Mouse (Mus musculus) intestine, postnatal 0 days (tissue): ENCODE measurements around the gene Ripply1. TPM values are rescaled to one million over a fixed set of nuclear protein-coding genes. Genes with fewer than 3 reads are reported as not detected.

Experiments
- ATAC-seq: fragments of 200-750 bp; cut with Nextera tagmentation; 2 replicates; pipeline ENCODE4 v1.8.0; 2017; ENCODE audit warnings: mild to moderate bottlenecking, moderate TSS enrichment, moderate library complexity
- H3K27ac ChIP-seq: fragments of 300-500 bp; sonication (generic); 2 replicates; pipeline ENCODE4 v1.5.1; 2014; ENCODE audit warnings: mild to moderate bottlenecking, low read depth, low read length, moderate library complexity
- H3K27me3 ChIP-seq: fragments of 300-500 bp; sonication (generic); replicated peaks from 2 replicates; pipeline ENCODE4 v1.6.1; 2014; ENCODE audit warnings: low read length, mixed read lengths; ENCODE audit not compliant: control insufficient read depth, insufficient read depth
- H3K36me3 ChIP-seq: fragments of 300-500 bp; sonication (generic); 2 replicates; pipeline ENCODE4 v1.6.1; 2014; ENCODE audit warnings: mild to moderate bottlenecking, moderate library complexity; ENCODE audit not compliant: control insufficient read depth, insufficient read depth
- H3K4me1 ChIP-seq: fragments of 300-500 bp; sonication (generic); replicated peaks from 2 replicates; pipeline ENCODE4 v1.6.1; 2014; ENCODE audit warnings: antibody characterized with exemption, low read length, mixed read lengths; ENCODE audit not compliant: control insufficient read depth, insufficient read depth
- H3K4me2 ChIP-seq: fragments of 300-500 bp; sonication (generic); replicated peaks from 2 replicates; pipeline ENCODE4 v1.6.1; 2014; ENCODE audit warnings: low read depth, mild to moderate bottlenecking, moderate library complexity
- H3K4me3 ChIP-seq: fragments of 300-500 bp; sonication (generic); 2 replicates; pipeline ENCODE4 v1.5.1; 2014; ENCODE audit warnings: low read depth, low read length
- H3K9ac ChIP-seq: fragments of 300-500 bp; sonication (generic); 2 replicates; pipeline ENCODE4 v1.6.1; 2014; ENCODE audit warnings: mild to moderate bottlenecking, low read depth, low read length
- H3K9me3 ChIP-seq: fragments of 300-500 bp; sonication (generic); 2 replicates; pipeline ENCODE4 v1.6.1; 2016; ENCODE audit warnings: mixed run types; ENCODE audit not compliant: control insufficient read depth
- CTCF ChIP-seq: sonication (generic); IDR thresholded peaks from 2 replicates; pipeline ENCODE4 v1.5.1; 2016; ENCODE audit warnings: low read depth, mild to moderate bottlenecking, control low read depth, antibody characterized with exemption, moderate library complexity
- WGBS: fragments of 180-500 bp; shearing (Covaris S2); extraction: QIAGEN DNeasy Blood & Tissue Kit; methylation state at CpG from one replicate; pipeline ENCODE4 v1.1.7; 2014; 5-methylcytosine and 5-hydroxymethylcytosine counted together
- polyA plus RNA-seq: library from polyadenylated mRNA; unstranded; fragments of >200 nt; fragmentation: Nextera tagmentation; extraction: Ambion mirVana; gene quantifications from 2 replicates; pipeline ENCODE4 v1.2.1, GENCODE M21; 2015

Ripply1 gene
- polyA plus RNA-seq, 1 experiment from 2014 or later: not detected

GRCm38 (mm10) chrX:139813299-139814002 lies 31.3 kb upstream of the Ripply1 start:
- H3K27ac ChIP-seq: peak overlapping the region; percentile 75

GRCm38 (mm10) chrX:139812636-139813298 lies 30.6 kb upstream of the Ripply1 start:
- Histone ChIP-seq H3K27ac (peak overlapping the region; percentile 75), H3K9ac (no peak overlapping the region), H3K9me3 (no peaks in the 10 kb centered on the region), H3K36me3 (no peaks in the 10 kb centered on the region), H3K4me1 (no peaks in the 10 kb centered on the region), H3K27me3 (no peaks in the 10 kb centered on the region), H3K4me2 (peak overlapping the region; percentile 51), H3K4me3 (no peak overlapping the region)
- TF ChIP-seq CTCF: no peak
- 44% methylated on average over 3 of the region's 3 CpGs for WGBS
- peak; percentile 81 for ATAC-seq

More at GRCm38 (mm10) chrX:139813299-139814002, 31.3 kb upstream of the Ripply1 start:
- Histone ChIP-seq H3K4me2 (peak overlapping the region; percentile 45), H3K36me3 (no peaks in the 10 kb centered on the region), H3K4me3 (no peak overlapping the region), H3K9me3 (no peaks in the 10 kb centered on the region), H3K9ac (no peak overlapping the region), H3K4me1 (no peaks in the 10 kb centered on the region), H3K27me3 (no peaks in the 10 kb centered on the region)
- no peak for ATAC-seq
- no peak for TF ChIP-seq CTCF
- 56% methylated on average over 9 of the region's 9 CpGs for WGBS

- Histone ChIP-seq H3K27me3 (no peaks in the 10 kb centered on the region), H3K9ac (peak overlapping the region; percentile 48), H3K4me1 (no peaks in the 10 kb centered on the region), H3K4me3 (peak overlapping the region; percentile 43), H3K4me2 (peak overlapping the region; percentile 51), H3K9me3 (no peaks in the 10 kb centered on the region), H3K36me3 (no peaks in the 10 kb centered on the region), H3K27ac (peak overlapping the region; percentile 80)
- TF ChIP-seq CTCF: no peak
- ATAC-seq: 0 out of 2 replicates have a peak, but pooled peaks have one; percentile 7
- WGBS: 66% methylated on average over 10 of the region's 10 CpGs
Measured at GRCm38 (mm10) chrX:139808501-139808900, 26.3 kb upstream of the Ripply1 start.

GRCm38 (mm10) chrX:139808085-139808484 lies 25.9 kb upstream of the Ripply1 start:
- peak; percentile 84 for ATAC-seq

GRCm38 (mm10) chrX:139807391-139807790 lies 25.2 kb upstream of the Ripply1 start:
- H3K9ac ChIP-seq: no peak overlapping the region
- H3K9me3 ChIP-seq: no peaks in the 10 kb centered on the region
- H3K4me1 ChIP-seq: no peaks in the 10 kb centered on the region
- WGBS: 36% methylated on average over 2 of the region's 2 CpGs
- peak overlapping the region; percentile 71 for H3K27ac ChIP-seq
- H3K4me3 ChIP-seq: no peak overlapping the region
- ATAC-seq: no peak
- no peaks in the 10 kb centered on the region for H3K36me3 ChIP-seq
- no peak overlapping the region for H3K4me2 ChIP-seq
- no peak for TF ChIP-seq CTCF
- no peaks in the 10 kb centered on the region for H3K27me3 ChIP-seq

More at GRCm38 (mm10) chrX:139808085-139808484, 25.9 kb upstream of the Ripply1 start:
- TF ChIP-seq CTCF: no peak
- H3K27me3 ChIP-seq: no peaks in the 10 kb centered on the region
- peak overlapping the region; percentile 48; the same call in 1 of the 2 replicates for H3K9ac ChIP-seq
- H3K4me3 ChIP-seq: peak overlapping the region; percentile 43; the same call in 1 of the 2 replicates
- H3K36me3 ChIP-seq: no peaks in the 10 kb centered on the region
- WGBS: 28% methylated on average over 4 of the region's 4 CpGs
- peak overlapping the region; percentile 71 for H3K27ac ChIP-seq
- H3K4me2 ChIP-seq: peak overlapping the region; percentile 51
- H3K9me3 ChIP-seq: no peaks in the 10 kb centered on the region
- no peaks in the 10 kb centered on the region for H3K4me1 ChIP-seq

- H3K4me2 ChIP-seq: no peak overlapping the region
- no peak overlapping the region for H3K9ac ChIP-seq
- H3K4me1 ChIP-seq: no peaks in the 10 kb centered on the region
- H3K9me3 ChIP-seq: no peaks in the 10 kb centered on the region
- no peaks in the 10 kb centered on the region for H3K36me3 ChIP-seq
- H3K27ac ChIP-seq: peak overlapping the region; percentile 68; the same call in 1 of the 2 replicates
- H3K27me3 ChIP-seq: no peaks in the 10 kb centered on the region
- TF ChIP-seq CTCF: no peak
- H3K4me3 ChIP-seq: no peak overlapping the region
- WGBS: 59% methylated on average over 4 of the region's 4 CpGs
- peak; percentile 70 for ATAC-seq
Measured at GRCm38 (mm10) chrX:139805918-139806317, 23.8 kb upstream of the Ripply1 start.
